Mouse (Mus musculus) layer of hippocampus, adult 9-10 months (tissue): ENCODE data around the gene Rabgap1.
"Not testable (repeated sequence)": the region's sequence is repeated elsewhere in the genome, so short reads cannot be mapped to it uniquely, and the experiment has no call there.

Experiments
- DNase-seq: peaks from one replicate; pipeline ENCODE4 v3.0.0; 2022; ENCODE audit warnings: low spot score

The Rabgap1 gene

GRCm38 (mm10) chr2:37442611-37443591, at the start of gene Rabgap1, which contains the start of the genes Zbtb26 and Zbtb6:
TSS of gene Rabgap1 (plus strand) at chr2:37443279.
TSS of gene Zbtb26 (minus strand) at chr2:37443135.
TSS of gene Zbtb6 (minus strand) at chr2:37443171.
- DNase-seq, result peak; percentile 80

DNA sequence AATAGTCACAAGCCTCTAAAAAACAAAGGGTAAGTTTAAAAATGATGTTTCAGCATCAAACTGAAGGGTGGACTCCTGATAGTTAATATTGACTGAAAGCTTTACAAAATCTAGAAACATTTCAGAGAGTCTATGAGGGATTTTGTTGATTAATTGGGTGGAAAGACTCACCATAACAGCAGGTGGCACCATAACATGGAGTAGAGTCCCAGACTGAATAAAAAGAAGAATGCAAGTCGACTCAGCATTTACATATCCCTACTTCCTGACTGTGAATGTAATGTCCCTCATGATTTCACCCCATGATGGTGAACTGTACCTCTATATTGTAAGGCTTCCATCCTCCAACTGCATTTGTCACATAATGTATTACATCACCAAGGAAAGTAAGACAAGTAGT, 47.5 kb upstream of the Rabgap1 start:
- no peak for DNase-seq

DNA sequence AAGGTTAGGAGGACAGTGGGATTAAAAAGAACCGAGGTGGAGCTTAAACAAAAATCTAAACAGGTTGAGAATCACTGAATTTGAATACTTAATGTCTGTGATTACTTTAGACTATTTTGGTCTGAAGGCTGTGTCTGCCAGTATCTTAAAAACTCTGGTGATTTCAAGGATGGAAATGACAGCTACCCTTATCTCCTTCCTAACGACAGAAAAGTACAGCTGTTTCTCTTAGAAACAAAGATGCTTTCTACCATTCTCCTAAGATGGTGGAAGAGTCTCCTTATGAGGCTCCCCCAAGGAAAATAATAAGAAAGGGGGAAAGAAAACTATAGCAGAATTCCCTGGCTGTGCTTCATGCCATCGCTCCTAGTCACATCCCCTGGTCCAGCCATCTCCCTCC, 21.2 kb upstream of the Rabgap1 start:
- DNase-seq, result no peak

- peak; percentile 88 for DNase-seq
These were observed 20.5 kb upstream of the Rabgap1 start, which contains the start of gene Rc3h2 for GRCm38 (mm10) chr2:37422306-37423304. TSS of gene Rc3h2 (minus strand) at chr2:37422903.

DNA sequence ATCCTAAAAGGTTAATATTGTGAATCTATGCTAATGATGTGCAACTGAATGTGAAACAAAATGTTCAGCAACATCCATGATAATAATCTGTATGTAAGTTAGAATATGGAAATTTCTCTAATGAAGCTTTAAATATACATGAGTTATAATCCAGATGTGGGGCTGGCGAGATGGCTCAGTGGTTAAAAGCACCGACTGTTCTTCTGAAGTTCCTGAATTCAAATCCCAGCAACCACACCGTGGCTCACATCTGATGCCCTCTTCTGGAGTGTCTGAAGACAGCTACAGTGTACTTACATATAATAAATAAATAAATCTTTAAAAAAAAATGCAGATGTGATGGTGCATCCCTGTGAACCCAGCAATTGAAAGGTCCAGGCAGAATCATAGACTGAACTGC, 19.4 kb upstream of the Rabgap1 start:
- DNase-seq, result no peak

DNA sequence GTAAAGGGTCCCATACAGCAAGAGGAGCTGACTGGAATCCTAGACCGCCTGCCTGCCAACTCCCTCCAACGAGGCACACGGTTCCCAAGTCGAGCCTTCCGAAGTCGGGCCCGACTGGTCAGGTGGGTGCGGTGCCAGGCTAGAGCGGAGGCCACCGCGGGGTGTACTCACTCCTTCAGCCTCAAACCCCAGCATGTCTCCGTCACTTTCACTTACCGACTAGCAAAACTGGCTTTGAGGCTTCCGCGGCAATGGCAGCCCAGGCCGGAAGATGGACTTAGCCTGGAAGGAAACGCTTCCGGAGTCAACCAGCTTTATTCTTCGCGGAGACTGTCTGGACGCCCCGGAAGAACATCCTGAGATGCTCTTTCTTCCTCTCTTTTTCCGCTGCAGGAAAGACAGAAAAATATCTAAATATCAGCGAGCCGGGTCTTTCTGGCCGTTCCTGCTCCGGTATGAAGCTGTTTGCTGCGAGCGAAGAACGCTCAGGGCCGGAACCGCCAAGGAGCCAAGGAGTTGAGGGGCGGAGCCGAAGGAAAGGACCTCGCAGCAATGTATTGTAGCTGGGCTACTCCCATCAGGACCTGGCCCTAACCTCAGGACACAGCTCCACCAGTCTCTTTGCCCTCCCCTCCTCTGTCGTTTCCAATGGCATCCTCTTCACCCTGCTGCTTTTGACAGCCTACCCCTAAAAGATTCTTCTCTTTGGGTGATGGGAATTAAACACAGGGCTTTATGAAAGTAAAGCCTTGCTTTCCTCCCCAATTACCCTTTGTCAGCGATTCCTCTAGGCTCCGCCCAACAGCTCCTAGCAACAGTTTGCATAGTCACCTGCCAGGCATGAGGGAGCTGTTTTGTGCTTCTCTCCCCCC, 12.2 kb upstream of the Rabgap1 start:
- peak; percentile 57 for DNase-seq

DNA sequence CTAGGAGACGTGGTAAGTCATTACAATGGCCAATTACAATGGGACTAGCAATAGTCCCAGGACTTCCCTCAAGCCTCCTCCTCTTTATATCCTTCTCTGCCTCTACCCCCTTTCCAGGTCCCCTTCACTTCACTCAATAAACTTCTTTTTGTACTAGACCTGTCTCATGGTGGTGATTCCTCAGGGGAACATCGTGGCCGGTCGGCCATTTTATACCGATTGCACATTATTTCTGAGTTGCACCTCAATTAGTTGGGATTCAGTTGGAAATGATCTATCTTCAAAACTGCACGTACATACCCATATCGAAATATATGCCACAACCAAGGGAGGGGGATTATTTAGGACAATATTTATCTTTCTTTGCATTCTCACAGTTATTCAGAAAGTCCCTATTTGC, 11.5 kb upstream of the Rabgap1 start:
- no peak for DNase-seq

- peak; percentile 52 for DNase-seq
These were observed 8.7 kb downstream of the Rabgap1 start for GRCm38 (mm10) chr2:37451667-37452375.

- no peak for DNase-seq
These were observed 9.3 kb downstream of the Rabgap1 start for GRCm38 (mm10) chr2:37452376-37452760.

DNA sequence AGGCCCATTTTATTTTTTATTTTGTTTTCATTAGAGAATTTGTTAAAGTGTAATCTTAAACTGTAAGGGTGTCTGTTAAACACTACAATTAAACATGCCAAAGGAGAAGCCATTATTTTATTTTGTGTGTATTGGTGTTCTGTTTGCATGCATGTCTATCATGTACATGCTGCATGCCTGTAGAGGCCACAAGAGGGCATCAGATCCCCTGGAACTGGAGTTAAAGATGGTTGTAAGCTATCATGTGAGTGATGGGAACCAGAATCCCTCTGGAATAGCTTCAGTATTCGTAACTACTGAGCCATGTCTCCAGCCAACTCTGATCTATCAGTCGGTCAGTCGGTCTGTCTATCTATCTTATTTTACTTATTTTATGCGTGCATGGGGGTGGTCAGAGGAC, 17.6 kb downstream of the Rabgap1 start:
- DNase-seq, result no peak

DNA sequence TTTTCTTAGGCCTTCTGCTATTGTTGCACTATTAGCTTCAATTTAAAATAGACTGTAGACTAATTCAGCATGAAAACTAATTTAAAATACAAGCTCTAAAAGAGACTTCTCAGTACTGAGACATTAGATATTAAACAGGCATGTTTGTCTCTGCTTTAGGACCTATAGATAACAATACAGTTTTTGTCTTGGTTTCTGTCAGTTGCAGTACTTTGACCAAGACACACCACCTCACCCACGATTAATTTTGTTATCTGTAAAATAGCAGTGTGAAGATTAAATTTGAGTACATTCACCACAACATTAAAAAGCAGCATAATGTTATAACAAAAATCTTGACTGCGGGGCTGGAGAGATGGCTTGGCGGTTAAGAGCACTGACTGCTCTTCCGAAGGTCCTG, 23.2 kb downstream of the Rabgap1 start:
- no peak for DNase-seq

- no peak for DNase-seq
These were observed 36.5 kb downstream of the Rabgap1 start for GRCm38 (mm10) chr2:37479559-37479958.

GRCm38 (mm10) chr2:37480039-37480438, 37.0 kb downstream of the Rabgap1 start:
- DNase-seq, result no peak

DNA sequence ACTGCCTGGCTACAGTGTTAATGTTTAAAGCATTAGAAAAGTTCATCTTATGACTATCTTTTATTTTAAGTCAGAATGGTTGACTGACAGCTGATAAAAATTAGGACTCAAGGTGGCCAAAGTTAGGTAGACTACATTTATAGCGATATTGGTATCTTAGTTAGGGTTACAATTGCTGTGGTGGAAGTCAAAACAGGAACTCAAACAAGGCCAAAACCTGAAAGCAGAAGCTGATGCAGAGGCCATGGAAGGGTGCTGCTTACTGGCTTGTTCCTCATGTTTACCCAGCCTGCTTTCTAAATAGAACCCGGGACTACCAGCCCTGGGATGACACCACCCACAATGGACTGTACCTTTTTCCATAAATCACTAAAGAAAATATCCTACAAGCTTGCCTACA, 41.1 kb downstream of the Rabgap1 start:
- DNase-seq, result no peak

GRCm38 (mm10) chr2:37485370-37485769, 42.3 kb downstream of the Rabgap1 start:
- DNase-seq, result peak; percentile 59

DNA sequence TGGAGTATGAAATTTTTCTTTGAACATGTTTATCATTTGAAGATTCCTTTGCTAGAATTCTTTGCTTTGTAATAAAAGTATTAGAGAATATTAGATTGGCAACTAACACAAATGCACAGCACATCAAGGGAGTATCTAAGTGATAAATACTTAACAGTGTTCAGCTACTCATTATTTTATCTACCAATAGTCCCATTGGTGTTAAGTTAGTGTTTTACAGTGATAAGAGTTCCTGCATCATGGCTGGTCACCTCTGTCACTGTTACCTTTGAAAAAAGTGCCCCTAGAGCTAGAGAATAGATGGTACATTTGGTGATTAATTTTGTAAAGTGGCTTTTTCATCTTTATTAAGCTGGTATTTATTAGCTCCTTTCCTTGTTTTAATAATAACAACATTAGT, 43.3 kb downstream of the Rabgap1 start:
- DNase-seq, result no peak

GRCm38 (mm10) chr2:37488956-37489355, 45.9 kb downstream of the Rabgap1 start:
- DNase-seq, result no peak

- no peak for DNase-seq
These were observed 54.2 kb downstream of the Rabgap1 start for GRCm38 (mm10) chr2:37497321-37497720.

DNA sequence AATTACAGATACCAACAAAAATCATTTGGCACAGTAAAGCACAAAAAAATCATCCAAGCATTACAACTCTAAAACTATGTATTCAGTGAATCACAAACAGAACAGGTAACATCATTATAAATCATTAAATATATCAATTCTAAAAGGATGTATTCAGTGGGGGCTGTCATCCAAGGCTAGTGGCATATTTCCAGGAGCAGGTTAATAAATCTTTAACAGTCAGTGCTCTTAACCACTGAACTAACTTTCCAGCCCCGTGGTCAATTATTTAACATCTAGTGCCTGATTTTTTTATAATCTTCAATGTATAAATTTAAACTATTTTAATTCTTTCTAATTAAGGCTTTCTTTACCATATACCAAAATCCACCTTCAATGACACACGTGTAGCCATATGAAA, 62.8 kb downstream of the Rabgap1 start:
- DNase-seq, result not testable (repeated sequence)

DNA sequence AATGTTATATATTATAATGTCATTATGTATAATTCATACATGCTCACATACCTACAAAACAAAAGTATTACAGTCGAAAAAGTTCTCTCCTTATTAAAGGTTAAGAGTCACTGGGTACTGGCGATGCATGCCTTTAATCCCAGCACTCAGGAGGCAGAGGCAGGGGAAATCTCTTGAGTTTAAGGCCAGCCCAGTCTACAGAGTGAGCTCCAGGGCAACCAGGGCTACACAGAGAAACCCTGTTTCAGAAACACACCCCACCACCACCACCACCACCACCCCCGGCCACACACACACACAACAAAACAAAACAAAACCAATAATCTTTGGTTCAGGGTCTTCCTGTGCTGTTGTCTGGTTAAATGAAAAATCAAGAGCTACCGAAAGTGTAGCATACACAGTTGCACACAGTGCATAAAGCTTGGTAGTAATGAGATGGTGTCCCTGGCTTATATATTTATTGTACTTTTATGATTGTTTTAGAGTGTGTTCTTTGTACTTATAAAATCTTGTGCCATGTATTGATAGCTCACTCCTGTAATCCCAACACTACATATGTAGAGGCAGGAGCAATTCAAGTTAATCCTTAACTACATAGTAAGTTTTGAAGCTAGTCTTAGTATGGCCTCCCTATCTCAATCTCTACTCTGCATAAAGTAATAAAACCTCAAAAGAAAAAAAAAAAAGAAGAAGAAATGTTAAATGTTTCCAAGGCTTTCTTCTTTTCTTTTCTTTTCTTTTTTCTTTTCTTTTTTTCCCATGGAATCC, 68.2 kb downstream of the Rabgap1 start:
- no peak for DNase-seq
